Mouse (Mus musculus): ENCODE data around the gene Ptprg. TPM values are rescaled to one million over a fixed set of nuclear protein-coding genes. Genes with fewer than 3 reads are reported as not detected.

Gene Ptprg
- polyA plus RNA-seq, 1 experiment from 2014 or later = 14.3 TPM

DNA sequence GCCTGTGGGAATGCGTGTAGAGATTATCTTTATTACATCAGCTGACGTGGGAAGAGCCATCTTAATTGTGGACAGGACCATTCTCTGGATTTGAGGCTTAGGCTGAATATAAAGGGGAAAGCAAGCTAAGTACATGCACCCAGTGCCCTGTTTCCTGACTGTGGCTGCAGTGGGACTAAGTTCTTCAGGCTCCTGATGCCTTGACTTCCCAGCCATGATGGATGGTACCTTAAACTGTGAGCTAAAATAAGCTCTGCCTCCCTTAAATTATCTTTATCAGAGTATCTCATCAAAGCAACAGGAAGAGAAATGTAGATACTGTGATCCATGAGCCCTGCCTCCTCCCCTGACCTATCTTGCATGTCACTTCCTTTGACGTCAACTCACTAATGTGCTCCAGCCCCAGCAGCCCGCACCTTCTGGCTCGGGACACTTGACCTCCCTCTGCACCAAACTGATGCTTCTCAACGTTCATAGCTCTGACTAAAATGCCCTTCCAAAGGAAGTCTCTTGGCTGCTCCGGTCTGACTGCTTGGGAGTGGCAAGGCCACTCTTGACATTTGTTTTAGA is 578.8 kb downstream of the Ptprg start:
- Histone ChIP-seq H3K27ac (ENCODE audit: low read length) (no peak overlapping the region), H3K4me3 (ENCODE audit: low read length) (no peak overlapping the region), H3K9ac (ENCODE audit: low read depth, low read length) (no peak overlapping the region), H3K27me3 (replicated peaks; ENCODE audit: control insufficient read depth, insufficient read depth, low read length) (no peaks in the 10 kb centered on the region), H3K4me1 (ENCODE audit: control insufficient read depth, insufficient read depth, low read length) (no peaks in the 10 kb centered on the region), H3K4me2 (ENCODE audit: low read depth, low read length) (no peak overlapping the region), H3K9me3 (ENCODE audit: control insufficient read depth, low read length) (no peaks in the 10 kb centered on the region), H3K36me3 (ENCODE audit: control insufficient read depth, insufficient read depth, low read length) (no peaks in the 10 kb centered on the region)
- WGBS = 62% methylated on average over 7 of the region's 7 CpGs
- no peak for ATAC-seq

DNA sequence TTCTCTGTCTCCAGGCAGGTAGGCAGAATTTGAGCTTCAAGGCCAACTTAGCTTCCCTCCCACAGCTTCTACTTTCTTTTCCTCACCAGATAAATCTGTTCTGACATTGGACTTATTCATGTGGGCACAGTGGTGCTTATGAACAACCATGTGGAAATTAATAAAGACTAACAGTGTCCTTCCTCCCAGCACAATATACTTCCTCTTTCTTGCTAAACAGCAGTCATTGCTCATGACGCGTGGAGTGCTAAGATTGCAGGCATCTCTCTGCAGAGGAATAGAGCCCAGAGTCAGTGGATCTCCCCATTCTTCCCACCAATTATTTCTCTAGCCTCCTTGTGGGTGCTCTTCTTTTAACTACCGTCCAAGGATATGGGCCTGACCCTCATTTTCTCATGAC is 579.8 kb downstream of the Ptprg start:
- no peak for ATAC-seq
- WGBS = 70% methylated on average over 3 of the region's 3 CpGs
- Histone ChIP-seq H3K4me2 (ENCODE audit: low read depth, low read length) (no peak overlapping the region), H3K4me1 (ENCODE audit: control insufficient read depth, insufficient read depth, low read length) (no peaks in the 10 kb centered on the region), H3K27me3 (replicated peaks; ENCODE audit: control insufficient read depth, insufficient read depth, low read length) (no peaks in the 10 kb centered on the region), H3K36me3 (ENCODE audit: control insufficient read depth, insufficient read depth, low read length) (no peaks in the 10 kb centered on the region), H3K9me3 (ENCODE audit: control insufficient read depth, low read length) (no peaks in the 10 kb centered on the region), H3K27ac (ENCODE audit: low read length) (no peak overlapping the region), H3K9ac (ENCODE audit: low read depth, low read length) (no peak overlapping the region), H3K4me3 (ENCODE audit: low read length) (no peak overlapping the region)

DNA sequence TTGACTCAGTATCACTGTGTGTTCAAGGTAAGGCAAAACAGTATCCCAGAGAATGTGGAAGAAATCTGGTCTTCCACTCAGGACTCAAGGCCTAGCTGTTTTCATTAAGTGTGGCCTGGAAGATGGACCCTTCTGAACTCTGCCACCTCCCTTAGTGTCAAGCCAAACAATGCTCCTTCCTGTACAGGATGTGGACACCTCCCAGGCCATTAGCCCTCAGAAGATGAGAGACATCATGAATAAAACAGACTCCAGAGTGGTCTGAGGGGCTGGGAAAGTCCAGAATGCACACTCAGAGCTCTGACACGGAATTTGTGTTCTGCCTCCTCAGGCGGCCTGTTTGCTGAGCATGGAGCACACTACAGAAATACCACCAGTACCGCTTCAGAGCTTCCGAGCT is 581.2 kb downstream of the Ptprg start:
- 83% methylated on average over 4 of the region's 4 CpGs for WGBS
- H3K9ac ChIP-seq (ENCODE audit: low read depth, low read length) = no peak overlapping the region
- no peaks in the 10 kb centered on the region for H3K9me3 ChIP-seq (ENCODE audit: control insufficient read depth, low read length)
- no peak overlapping the region for H3K27ac ChIP-seq (ENCODE audit: low read length)
- H3K4me3 ChIP-seq (ENCODE audit: low read length) = no peak overlapping the region
- no peaks in the 10 kb centered on the region for H3K27me3 ChIP-seq (replicated peaks; ENCODE audit: control insufficient read depth, insufficient read depth, low read length)
- no peaks in the 10 kb centered on the region for H3K36me3 ChIP-seq (ENCODE audit: control insufficient read depth, insufficient read depth, low read length)
- ATAC-seq = no peak
- H3K4me1 ChIP-seq (ENCODE audit: control insufficient read depth, insufficient read depth, low read length) = no peaks in the 10 kb centered on the region
- no peak overlapping the region for H3K4me2 ChIP-seq (ENCODE audit: low read depth, low read length)

DNA sequence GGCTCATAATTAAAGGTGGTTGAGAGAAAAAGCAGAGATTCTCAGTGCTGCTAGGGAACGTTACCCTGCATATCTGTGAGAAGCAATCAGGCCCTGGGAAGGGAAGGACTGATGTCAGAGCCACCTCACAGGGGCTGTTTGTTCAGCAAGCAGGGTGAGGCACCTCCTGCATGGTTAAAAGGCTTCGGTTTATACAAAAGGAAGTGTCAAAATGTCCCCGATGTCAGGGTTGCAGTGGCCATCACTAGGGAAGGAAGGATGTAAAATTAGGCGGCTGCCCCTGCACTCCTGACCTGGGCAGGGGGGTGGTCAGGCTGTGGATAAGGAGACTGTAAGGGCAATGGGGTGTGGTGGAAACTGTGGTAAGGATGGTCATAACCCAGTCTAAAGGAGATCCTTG is 583.2 kb downstream of the Ptprg start:
- Histone ChIP-seq H3K4me3 (ENCODE audit: low read length) (no peak overlapping the region), H3K4me2 (ENCODE audit: low read depth, low read length) (no peak overlapping the region), H3K9me3 (ENCODE audit: control insufficient read depth, low read length) (no peaks in the 10 kb centered on the region), H3K4me1 (ENCODE audit: control insufficient read depth, insufficient read depth, low read length) (no peaks in the 10 kb centered on the region), H3K36me3 (ENCODE audit: control insufficient read depth, insufficient read depth, low read length) (no peaks in the 10 kb centered on the region), H3K27ac (ENCODE audit: low read length) (no peak overlapping the region), H3K27me3 (replicated peaks; ENCODE audit: control insufficient read depth, insufficient read depth, low read length) (no peaks in the 10 kb centered on the region), H3K9ac (ENCODE audit: low read depth, low read length) (no peak overlapping the region)
- no peak for ATAC-seq
- WGBS = 53% methylated on average over 4 of the region's 4 CpGs

DNA sequence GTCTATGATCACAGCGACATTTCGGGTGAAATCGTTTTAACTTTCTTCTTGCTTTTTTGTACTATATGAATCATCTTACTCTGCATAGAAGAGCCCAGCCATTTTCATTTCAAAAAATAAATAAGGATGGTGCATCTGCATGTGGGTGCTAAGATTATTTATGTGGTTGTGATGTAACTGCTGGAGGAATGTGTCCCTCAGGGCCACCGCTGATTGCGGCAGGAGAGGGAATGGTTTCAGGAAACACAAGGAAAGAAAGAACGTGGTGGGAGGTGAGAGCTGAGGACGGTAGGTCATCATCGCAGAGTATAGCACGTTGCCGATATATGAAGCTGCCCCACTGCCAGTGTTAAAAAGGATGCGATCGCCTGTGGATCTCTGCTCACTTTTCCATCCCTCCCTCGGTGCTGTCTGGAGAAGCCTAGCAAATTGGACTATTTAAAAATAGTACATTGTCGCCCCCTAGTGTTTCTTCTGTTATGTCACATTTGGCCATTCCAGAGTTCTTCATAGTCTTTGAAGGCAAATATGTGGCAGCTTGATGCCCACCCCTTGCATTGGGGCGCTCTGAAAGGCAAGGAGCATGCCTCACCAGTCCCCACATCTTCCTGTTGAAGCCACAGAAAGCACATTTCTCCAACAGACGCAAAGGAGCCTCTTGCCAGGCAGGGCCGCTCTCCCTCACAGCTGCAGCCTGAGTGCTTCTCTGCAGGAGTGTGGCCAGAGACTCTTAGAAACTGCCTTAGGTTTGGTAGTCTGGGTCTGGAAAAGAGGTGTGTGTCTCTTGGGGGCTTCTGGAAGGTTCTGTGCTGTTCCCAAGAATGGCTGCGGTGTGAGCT is 586.5 kb downstream of the Ptprg start:
- no peak overlapping the region for H3K27ac ChIP-seq (ENCODE audit: low read length)
- H3K9ac ChIP-seq (ENCODE audit: low read depth, low read length) = no peak overlapping the region
- no peaks in the 10 kb centered on the region for H3K4me1 ChIP-seq (ENCODE audit: control insufficient read depth, insufficient read depth, low read length)
- no peaks in the 10 kb centered on the region for H3K36me3 ChIP-seq (ENCODE audit: control insufficient read depth, insufficient read depth, low read length)
- H3K4me2 ChIP-seq (ENCODE audit: low read depth, low read length) = no peak overlapping the region
- H3K9me3 ChIP-seq (ENCODE audit: control insufficient read depth, low read length) = no peaks in the 10 kb centered on the region
- H3K4me3 ChIP-seq (ENCODE audit: low read length) = no peak overlapping the region
- 42% methylated on average over 18 of the region's 18 CpGs for WGBS
- no peaks in the 10 kb centered on the region for H3K27me3 ChIP-seq (replicated peaks; ENCODE audit: control insufficient read depth, insufficient read depth, low read length)
- ATAC-seq = peak; percentile 58

DNA sequence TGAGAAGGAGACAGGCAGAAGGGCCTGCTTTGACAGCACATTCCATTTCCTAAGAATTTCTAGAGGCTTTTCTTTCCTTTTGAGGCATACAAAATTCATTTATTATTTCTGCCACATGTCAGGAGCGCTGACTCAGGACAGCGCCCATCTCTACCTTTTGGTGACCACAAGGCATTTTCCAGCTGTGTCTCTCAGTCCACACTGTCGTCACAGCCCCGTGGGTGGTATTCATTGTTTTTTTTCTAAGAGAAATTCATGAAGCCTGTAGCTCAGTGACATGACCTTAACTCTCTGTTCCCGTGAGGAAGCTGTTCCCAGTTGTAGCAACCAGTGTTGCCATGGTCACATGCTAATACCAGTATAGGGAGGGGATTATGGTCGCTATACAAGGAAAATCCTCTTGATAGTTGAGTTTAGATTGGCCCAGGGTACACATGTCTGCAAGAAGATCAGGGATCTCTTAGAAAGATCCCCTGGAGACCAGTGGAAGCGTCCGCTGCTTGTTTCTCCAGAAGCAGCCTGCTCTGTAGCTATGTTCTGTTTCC is 590.7 kb downstream of the Ptprg start:
- WGBS = 65% methylated on average over 8 of the region's 8 CpGs
- Histone ChIP-seq H3K27ac (ENCODE audit: low read length) (no peak overlapping the region), H3K4me3 (ENCODE audit: low read length) (no peak overlapping the region), H3K9me3 (ENCODE audit: control insufficient read depth, low read length) (no peaks in the 10 kb centered on the region), H3K4me2 (ENCODE audit: low read depth, low read length) (no peak overlapping the region), H3K4me1 (ENCODE audit: control insufficient read depth, insufficient read depth, low read length) (no peaks in the 10 kb centered on the region), H3K9ac (ENCODE audit: low read depth, low read length) (no peak overlapping the region), H3K27me3 (replicated peaks; ENCODE audit: control insufficient read depth, insufficient read depth, low read length) (no peaks in the 10 kb centered on the region), H3K36me3 (ENCODE audit: control insufficient read depth, insufficient read depth, low read length) (no peaks in the 10 kb centered on the region)
- no peak for ATAC-seq

DNA sequence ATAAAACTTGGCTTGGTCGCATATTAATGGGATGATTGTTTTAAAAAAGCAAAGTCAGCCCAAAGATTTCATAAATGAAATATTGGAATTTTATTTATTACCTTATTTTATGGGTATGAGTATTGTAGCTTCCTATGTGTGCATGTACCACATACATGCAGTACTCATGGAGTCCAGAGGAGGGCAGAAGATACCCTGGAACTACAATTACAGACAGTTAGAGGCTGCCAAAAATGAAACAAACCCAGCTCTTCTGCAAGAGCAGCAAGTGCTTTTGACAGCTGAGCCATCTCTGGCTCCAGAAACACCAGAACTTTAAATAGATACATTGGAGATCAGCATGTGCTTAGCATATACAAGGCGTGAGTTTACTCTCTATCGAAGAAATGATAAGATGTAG is 592.6 kb downstream of the Ptprg start:
- 96% methylated on average over 3 of the region's 3 CpGs for WGBS
- H3K27ac ChIP-seq (ENCODE audit: low read length) = no peak overlapping the region
- H3K9ac ChIP-seq (ENCODE audit: low read depth, low read length) = no peak overlapping the region
- H3K4me1 ChIP-seq (ENCODE audit: control insufficient read depth, insufficient read depth, low read length) = no peaks in the 10 kb centered on the region
- H3K4me3 ChIP-seq (ENCODE audit: low read length) = no peak overlapping the region
- no peaks in the 10 kb centered on the region for H3K36me3 ChIP-seq (ENCODE audit: control insufficient read depth, insufficient read depth, low read length)
- H3K4me2 ChIP-seq (ENCODE audit: low read depth, low read length) = no peak overlapping the region
- ATAC-seq = no peak
- H3K27me3 ChIP-seq (replicated peaks; ENCODE audit: control insufficient read depth, insufficient read depth, low read length) = no peaks in the 10 kb centered on the region
- no peaks in the 10 kb centered on the region for H3K9me3 ChIP-seq (ENCODE audit: control insufficient read depth, low read length)

DNA sequence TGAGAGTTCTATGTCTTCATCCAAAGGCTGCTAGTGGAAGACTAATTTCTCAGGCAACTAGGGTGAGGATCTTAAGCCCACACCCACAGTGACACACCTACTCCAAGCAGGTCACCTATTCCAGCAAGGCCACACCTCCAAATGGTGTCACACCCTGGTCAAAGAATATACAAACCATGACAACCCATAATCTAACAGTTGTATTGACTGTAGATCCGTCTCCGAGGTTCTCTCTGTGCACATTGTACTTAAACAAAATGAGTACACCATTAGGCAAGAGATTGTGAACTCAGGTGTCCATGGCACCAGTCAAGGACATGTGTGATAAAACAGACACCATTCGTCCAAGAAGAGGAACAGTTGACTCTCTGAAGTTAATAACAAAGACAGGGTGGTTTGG is 596.2 kb downstream of the Ptprg start:
- Histone ChIP-seq H3K9me3 (ENCODE audit: control insufficient read depth, low read length) (no peaks in the 10 kb centered on the region), H3K27me3 (replicated peaks; ENCODE audit: control insufficient read depth, insufficient read depth, low read length) (no peaks in the 10 kb centered on the region)

DNA sequence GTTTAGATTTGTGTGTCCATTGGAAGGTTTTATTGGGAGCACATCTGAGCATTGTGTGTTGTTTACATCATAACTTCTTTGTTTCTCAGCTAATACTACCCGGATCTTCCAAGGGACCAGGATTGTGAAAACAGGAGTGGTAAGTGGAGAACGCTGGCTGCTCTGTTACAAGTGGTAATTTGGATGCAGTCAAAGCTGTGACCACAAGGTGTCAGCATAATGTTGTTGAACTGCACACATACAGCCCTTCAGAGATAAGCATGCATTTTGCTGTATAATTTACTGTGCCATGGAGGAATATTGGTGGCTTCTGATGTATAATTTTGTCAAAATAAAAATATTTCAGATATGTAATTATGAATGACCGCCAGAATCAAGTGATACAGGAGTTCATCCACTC is 598.6 kb downstream of the Ptprg start:
- 44% methylated on average over 3 of the region's 3 CpGs for WGBS
- no peaks in the 10 kb centered on the region for H3K27me3 ChIP-seq (replicated peaks; ENCODE audit: control insufficient read depth, insufficient read depth, low read length)
- no peak overlapping the region for H3K4me3 ChIP-seq (ENCODE audit: low read length)
- no peaks in the 10 kb centered on the region for H3K36me3 ChIP-seq (ENCODE audit: control insufficient read depth, insufficient read depth, low read length)
- H3K4me1 ChIP-seq (ENCODE audit: control insufficient read depth, insufficient read depth, low read length) = no peaks in the 10 kb centered on the region
- no peak overlapping the region for H3K4me2 ChIP-seq (ENCODE audit: low read depth, low read length)
- no peak overlapping the region for H3K27ac ChIP-seq (ENCODE audit: low read length)
- no peaks in the 10 kb centered on the region for H3K9me3 ChIP-seq (ENCODE audit: control insufficient read depth, low read length)
- ATAC-seq = peak; percentile 74; the same call in 1 of the 2 replicates
- H3K9ac ChIP-seq (ENCODE audit: low read depth, low read length) = no peak overlapping the region

More for the DNA sequence above, 596.2 kb downstream of the Ptprg start:
- Histone ChIP-seq H3K4me3 (ENCODE audit: low read length) (no peak overlapping the region), H3K9ac (ENCODE audit: low read depth, low read length) (no peak overlapping the region), H3K4me1 (ENCODE audit: control insufficient read depth, insufficient read depth, low read length) (no peaks in the 10 kb centered on the region), H3K4me2 (ENCODE audit: low read depth, low read length) (no peak overlapping the region), H3K27ac (ENCODE audit: low read length) (no peak overlapping the region), H3K36me3 (ENCODE audit: control insufficient read depth, insufficient read depth, low read length) (no peaks in the 10 kb centered on the region)
- ATAC-seq = no peak
- WGBS = 75% methylated on average over 3 of the region's 3 CpGs

Measured in intestine, embryonic 16.5 days (tissue).